Mouse (Mus musculus) testis, adult 10 weeks (tissue): Measurements from ENCODE around the gene Ggact. TPM values are rescaled to one million over a fixed set of nuclear protein-coding genes. Genes with fewer than 3 reads are reported as not detected.

Experiments used
- polyA plus RNA-seq: library from polyadenylated mRNA; stranded (reverse); fragments of 350-450 nt; fragmentation: Illumina TruSeq; extraction: RNeasy Lipid Tissue Mini Kit (QIAGEN cat#74804); gene quantifications from one replicate; pipeline ENCODE4 v1.2.3, GENCODE M21; 2014; ENCODE audit warnings: low read depth, low replicate concordance

Ggact gene
- polyA plus RNA-seq: 32.4 TPM

GRCm38 (mm10) chr14:122913657-122914056 is at the start of gene Ggact:
Gene Ggact (minus strand): TSS chr14:122913757.

Other genes starting within 250 kb of the Ggact start
- 12.6 TPM for gene Tmtc4, start 70.3 kb upstream of the Ggact start, polyA plus RNA-seq